Mouse (Mus musculus): ENCODE measurements around the gene Tex10. TPM values are rescaled to one million over a fixed set of nuclear protein-coding genes. Genes with fewer than 3 reads are reported as not detected.

Gene Tex10
- polyA plus RNA-seq (2014; fragmentation: Illumina TruSeq; extraction: RNeasy Lipid Tissue Mini Kit (QIAGEN cat#74804); ENCODE audit: low replicate concordance) = 25.7 TPM

GRCm38 (mm10) chr4:48472792-48473650 lies at the start of gene Tex10:
TSS of gene Tex10 (minus strand) at chr4:48473459.

Other genes with a start within 250 kb of the Tex10 start
- 300 TPM for gene Erp44, start 193.9 kb downstream of the Tex10 start, polyA plus RNA-seq (2014; fragmentation: Illumina TruSeq; extraction: RNeasy Lipid Tissue Mini Kit (QIAGEN cat#74804); ENCODE audit: low replicate concordance)
- gene Invs, start 193.7 kb downstream of the Tex10 start, polyA plus RNA-seq (2014; fragmentation: Illumina TruSeq; extraction: RNeasy Lipid Tissue Mini Kit (QIAGEN cat#74804); ENCODE audit: low replicate concordance) = 6.9 TPM
- 3.1 TPM for gene Msantd3, start 66.5 kb upstream of the Tex10 start, polyA plus RNA-seq (2014; fragmentation: Illumina TruSeq; extraction: RNeasy Lipid Tissue Mini Kit (QIAGEN cat#74804); ENCODE audit: low replicate concordance)
- 9.8 TPM for gene Tmeff1, start 111.7 kb upstream of the Tex10 start, polyA plus RNA-seq (2014; fragmentation: Illumina TruSeq; extraction: RNeasy Lipid Tissue Mini Kit (QIAGEN cat#74804); ENCODE audit: low replicate concordance)
- gene Cavin4, start 190.1 kb upstream of the Tex10 start, polyA plus RNA-seq (2014; fragmentation: Illumina TruSeq; extraction: RNeasy Lipid Tissue Mini Kit (QIAGEN cat#74804); ENCODE audit: low replicate concordance) = not detected